Mouse (Mus musculus): ENCODE results near the gene Rps19bp1.

Gene Rps19bp1

GRCm38 (mm10) chr15:80256656-80257601 lies 7.2 kb downstream of the Rps19bp1 start:
- DNase-seq (ENCODE audit: extremely low spot score), result no peak

- no peak for DNase-seq (ENCODE audit: extremely low spot score)
Observed at GRCm38 (mm10) chr15:80256242-80256641, 7.9 kb downstream of the Rps19bp1 start.

GRCm38 (mm10) chr15:80255646-80256121 lies 8.4 kb downstream of the Rps19bp1 start:
- peak; percentile 85 for DNase-seq (ENCODE audit: extremely low spot score)

- DNase-seq (ENCODE audit: extremely low spot score), result peak; percentile 97
Observed at GRCm38 (mm10) chr15:80254847-80255645, 9.1 kb downstream of the Rps19bp1 start, which contains the start of gene Atf4. Atf4 (plus strand) TSS chr15:80255184.

- no peak for DNase-seq (ENCODE audit: extremely low spot score)
Observed at GRCm38 (mm10) chr15:80254207-80254606, 9.9 kb downstream of the Rps19bp1 start.

GRCm38 (mm10) chr15:80253530-80253929 lies 10.6 kb downstream of the Rps19bp1 start:
- DNase-seq (ENCODE audit: extremely low spot score), result no peak

- no peak for DNase-seq (ENCODE audit: extremely low spot score)
Observed at GRCm38 (mm10) chr15:80250586-80250985, 13.5 kb downstream of the Rps19bp1 start.

- DNase-seq (ENCODE audit: extremely low spot score), result no peak
Observed at GRCm38 (mm10) chr15:80249672-80250071, 14.4 kb downstream of the Rps19bp1 start.

GRCm38 (mm10) chr15:80248596-80248995 lies 15.5 kb downstream of the Rps19bp1 start:
- DNase-seq (ENCODE audit: extremely low spot score), result no peak

- no peak for DNase-seq (ENCODE audit: extremely low spot score)
Observed at GRCm38 (mm10) chr15:80248135-80248534, 16.0 kb downstream of the Rps19bp1 start.

GRCm38 (mm10) chr15:80235535-80235934 lies 28.6 kb downstream of the Rps19bp1 start, which contains the start of gene AC140267.1:
AC140267.1 (plus strand) TSS chr15:80235835.
- DNase-seq (ENCODE audit: extremely low spot score), result no peak

GRCm38 (mm10) chr15:80233733-80234509 lies 30.2 kb downstream of the Rps19bp1 start, which contains the start of gene Mief1:
Mief1 (plus strand) TSS chr15:80234018.
- DNase-seq (ENCODE audit: extremely low spot score), result peak; percentile 99

- no peak for DNase-seq (ENCODE audit: extremely low spot score)
Observed at GRCm38 (mm10) chr15:80233053-80233452, 31.1 kb downstream of the Rps19bp1 start.

GRCm38 (mm10) chr15:80232331-80232730 lies 31.8 kb downstream of the Rps19bp1 start:
- peak; percentile 57 for DNase-seq (ENCODE audit: extremely low spot score)

- DNase-seq (ENCODE audit: extremely low spot score), result no peak
Observed at GRCm38 (mm10) chr15:80228071-80228800, 35.9 kb downstream of the Rps19bp1 start.

GRCm38 (mm10) chr15:80225796-80226195 lies 38.3 kb downstream of the Rps19bp1 start:
- peak; percentile 63 for DNase-seq (ENCODE audit: extremely low spot score)

- DNase-seq (ENCODE audit: extremely low spot score), result peak; percentile 77
Observed at GRCm38 (mm10) chr15:80225208-80225607, 38.9 kb downstream of the Rps19bp1 start.

GRCm38 (mm10) chr15:80223751-80224150 lies 40.4 kb downstream of the Rps19bp1 start:
- DNase-seq (ENCODE audit: extremely low spot score), result no peak

GRCm38 (mm10) chr15:80221031-80221430 lies 43.1 kb downstream of the Rps19bp1 start:
- no peak for DNase-seq (ENCODE audit: extremely low spot score)

All from embryo, embryonic 9.5 days (tissue).